Mouse (Mus musculus): ENCODE measurements around the gene Ptf1a. TPM values are rescaled to one million over a fixed set of nuclear protein-coding genes. Genes with fewer than 3 reads are reported as not detected.

The Ptf1a gene
- total and polyA plus RNA-seq, 2 experiments from 2014 or later = not detected

DNA sequence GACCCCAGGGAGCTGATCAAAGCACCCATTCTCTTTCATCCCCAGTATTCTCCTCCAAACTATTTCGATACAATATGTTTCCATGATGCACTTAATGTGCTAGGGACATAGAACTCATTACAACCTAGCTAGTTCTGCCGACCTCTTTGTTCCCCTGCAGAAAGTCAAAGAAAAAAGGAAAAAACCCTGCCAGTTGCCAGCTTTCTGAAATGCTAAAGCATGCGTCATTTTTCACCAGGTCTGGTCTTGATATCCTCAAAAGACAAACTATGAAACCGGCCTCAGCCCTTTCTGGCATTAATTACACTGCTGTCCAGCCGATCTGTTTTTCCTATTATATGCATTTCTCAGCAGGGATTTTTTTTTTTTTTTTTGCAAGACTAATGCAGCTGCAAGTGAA lies 9.8 kb downstream of the Ptf1a start:
- ATAC-seq (ENCODE audit: insufficient read depth, low read depth) = no peak
- 12% methylated on average over 5 of the region's 5 CpGs for WGBS

DNA sequence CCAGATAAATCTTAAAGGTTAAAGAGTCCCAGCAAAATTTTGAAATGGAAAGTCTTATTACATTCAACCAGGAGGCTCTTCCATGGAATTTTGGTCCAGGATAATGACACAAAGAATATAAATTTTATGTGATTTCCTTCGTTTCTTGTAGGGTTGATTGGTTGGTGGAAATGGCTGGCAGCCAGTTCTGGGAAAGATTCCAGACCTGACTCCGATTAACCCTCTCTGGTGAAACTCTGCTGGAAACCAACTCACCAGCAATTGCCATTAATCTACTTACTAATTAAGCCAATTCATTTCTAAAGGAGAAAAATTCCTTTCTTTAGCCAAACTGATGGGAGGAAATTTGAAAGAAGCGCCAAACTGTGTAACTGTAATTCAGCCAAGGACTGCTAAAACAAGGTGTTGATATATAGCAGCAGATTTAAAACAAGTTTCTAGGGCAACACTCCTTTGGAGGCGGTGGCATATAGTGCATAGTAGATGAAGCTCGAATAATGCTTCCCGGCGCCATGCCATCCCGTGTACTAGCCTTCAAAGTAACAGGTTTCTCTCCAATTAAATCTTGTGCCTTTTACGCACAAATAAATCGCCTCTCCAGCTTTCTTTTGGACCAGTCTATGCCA lies 10.5 kb downstream of the Ptf1a start:
- Histone ChIP-seq H3K9ac (replicated peaks; ENCODE audit: low read depth, low read length) (no peak overlapping the region), H3K27me3 (ENCODE audit: control insufficient read depth, insufficient read depth, low read length) (peaks cover 70% of the 10 kb centered on the region), H3K36me3 (replicated peaks; ENCODE audit: control insufficient read depth, insufficient read depth, low read length) (no peaks in the 10 kb centered on the region), H3K4me3 (ENCODE audit: low read depth, low read length) (no peak overlapping the region), H3K9me3 (replicated peaks; ENCODE audit: control insufficient read depth, low read length) (no peaks in the 10 kb centered on the region), H3K4me1 (ENCODE audit: control insufficient read depth, insufficient read depth) (no peaks in the 10 kb centered on the region), H3K27ac (ENCODE audit: low read depth) (no peak overlapping the region), H3K4me2 (ENCODE audit: low read depth, low read length) (no peak overlapping the region)
- ATAC-seq (ENCODE audit: insufficient read depth, low read depth) (no peak), DNase-seq (ENCODE audit: low spot score) (no peak)
- TF ChIP-seq EP300 (IDR thresholded peaks at IDR 0.05; ENCODE audit: low read depth) (no peak), CTCF (IDR thresholded peaks at IDR 0.05; ENCODE audit: low read depth) (no peak)
- WGBS = 17% methylated on average over 10 of the region's 10 CpGs

More for the DNA sequence above, 9.8 kb downstream of the Ptf1a start:
- Histone ChIP-seq H3K27me3 (ENCODE audit: control insufficient read depth, insufficient read depth, low read length) (peaks cover 77% of the 10 kb centered on the region), H3K4me1 (ENCODE audit: control insufficient read depth, insufficient read depth) (no peaks in the 10 kb centered on the region), H3K4me3 (ENCODE audit: low read depth, low read length) (no peak overlapping the region), H3K4me2 (ENCODE audit: low read depth, low read length) (no peak overlapping the region), H3K27ac (ENCODE audit: low read depth) (no peak overlapping the region), H3K9ac (replicated peaks; ENCODE audit: low read depth, low read length) (no peak overlapping the region), H3K9me3 (replicated peaks; ENCODE audit: control insufficient read depth, low read length) (no peaks in the 10 kb centered on the region), H3K36me3 (replicated peaks; ENCODE audit: control insufficient read depth, insufficient read depth, low read length) (no peaks in the 10 kb centered on the region)
- no peak for DNase-seq (ENCODE audit: low spot score)
- TF ChIP-seq EP300 (IDR thresholded peaks at IDR 0.05; ENCODE audit: low read depth) (no peak), CTCF (IDR thresholded peaks at IDR 0.05; ENCODE audit: low read depth) (no peak)

DNA sequence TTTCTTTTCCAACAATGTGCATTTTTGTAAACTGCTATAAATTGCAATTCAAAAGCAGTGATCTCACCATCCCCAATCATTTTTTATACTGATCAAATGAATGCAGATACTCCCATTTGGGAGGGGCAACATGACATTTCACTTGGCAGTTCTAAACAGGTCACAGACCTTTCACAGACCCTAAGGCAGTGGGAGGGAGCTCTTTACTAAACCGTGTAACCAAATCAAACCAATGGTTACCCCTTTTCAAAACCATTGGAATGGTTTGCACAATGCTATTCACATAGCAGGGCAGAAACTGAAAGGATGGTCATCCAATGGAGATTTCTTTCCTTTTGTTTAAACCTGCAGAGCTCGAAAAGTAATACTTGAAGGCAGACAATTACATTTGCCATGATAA lies 13.3 kb downstream of the Ptf1a start:
- Histone ChIP-seq H3K4me1 (ENCODE audit: control insufficient read depth, insufficient read depth) (no peaks in the 10 kb centered on the region), H3K27me3 (ENCODE audit: control insufficient read depth, insufficient read depth, low read length) (peaks cover 42% of the 10 kb centered on the region)

DNA sequence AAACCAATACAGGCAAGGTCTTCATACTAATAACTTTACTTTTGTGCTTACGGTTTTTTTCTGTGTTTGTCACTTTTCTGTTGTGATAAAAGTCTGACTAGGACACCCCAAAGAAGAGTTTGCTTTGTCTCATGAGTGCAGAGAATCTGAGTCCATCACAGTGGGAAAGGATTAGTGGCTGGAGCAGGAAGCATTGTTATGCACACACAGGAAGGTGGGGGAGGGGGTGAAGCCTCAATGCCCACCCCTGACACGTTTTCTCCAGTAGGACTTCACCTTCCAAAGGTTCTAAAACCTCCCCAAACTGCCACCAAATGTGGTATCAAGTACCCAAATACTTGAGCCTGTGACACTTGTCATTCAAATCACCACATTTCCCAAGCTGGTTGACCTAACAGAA lies 16.5 kb downstream of the Ptf1a start:
- ATAC-seq (ENCODE audit: insufficient read depth, low read depth) (no peak), DNase-seq (ENCODE audit: low spot score) (no peak)
- Histone ChIP-seq H3K27ac (ENCODE audit: low read depth) (no peak overlapping the region), H3K4me1 (ENCODE audit: control insufficient read depth, insufficient read depth) (no peaks in the 10 kb centered on the region), H3K9ac (replicated peaks; ENCODE audit: low read depth, low read length) (no peak overlapping the region), H3K9me3 (replicated peaks; ENCODE audit: control insufficient read depth, low read length) (no peaks in the 10 kb centered on the region), H3K4me3 (ENCODE audit: low read depth, low read length) (no peak overlapping the region), H3K4me2 (ENCODE audit: low read depth, low read length) (no peak overlapping the region), H3K27me3 (ENCODE audit: control insufficient read depth, insufficient read depth, low read length) (peaks cover 11% of the 10 kb centered on the region), H3K36me3 (replicated peaks; ENCODE audit: control insufficient read depth, insufficient read depth, low read length) (no peaks in the 10 kb centered on the region)
- WGBS = 25% methylated on average over 2 of the region's 2 CpGs
- TF ChIP-seq EP300 (IDR thresholded peaks at IDR 0.05; ENCODE audit: low read depth) (no peak), CTCF (IDR thresholded peaks at IDR 0.05; ENCODE audit: low read depth) (no peak)

More for the DNA sequence above, 13.3 kb downstream of the Ptf1a start:
- Histone ChIP-seq H3K4me3 (ENCODE audit: low read depth, low read length) (no peak overlapping the region), H3K36me3 (replicated peaks; ENCODE audit: control insufficient read depth, insufficient read depth, low read length) (no peaks in the 10 kb centered on the region), H3K9ac (replicated peaks; ENCODE audit: low read depth, low read length) (no peak overlapping the region), H3K9me3 (replicated peaks; ENCODE audit: control insufficient read depth, low read length) (no peaks in the 10 kb centered on the region), H3K4me2 (ENCODE audit: low read depth, low read length) (no peak overlapping the region), H3K27ac (ENCODE audit: low read depth) (no peak overlapping the region)
- TF ChIP-seq EP300 (IDR thresholded peaks at IDR 0.05; ENCODE audit: low read depth) (no peak), CTCF (IDR thresholded peaks at IDR 0.05; ENCODE audit: low read depth) (no peak)
- DNase-seq (ENCODE audit: low spot score) (no peak), ATAC-seq (ENCODE audit: insufficient read depth, low read depth) (no peak)
- 39% methylated on average over 2 of the region's 2 CpGs for WGBS

DNA sequence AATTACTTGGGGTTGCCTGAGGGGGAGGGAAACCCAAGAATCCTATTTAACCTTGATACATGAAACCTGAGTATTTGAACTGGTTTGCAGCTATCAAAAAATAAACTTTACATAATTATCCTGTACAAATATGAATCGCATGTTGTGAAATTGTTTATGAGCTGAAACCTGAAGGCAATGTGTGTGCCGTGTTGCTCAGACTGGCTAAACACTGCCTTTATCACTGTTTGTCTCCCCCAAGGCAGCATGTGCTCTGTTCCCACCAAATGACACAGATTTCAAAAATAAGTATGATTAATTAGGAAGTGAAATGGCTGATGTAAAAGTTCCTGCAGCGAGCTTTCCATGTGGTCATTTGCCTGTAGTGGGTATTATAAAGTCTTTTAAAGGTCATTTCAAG lies 44.8 kb downstream of the Ptf1a start:
- ATAC-seq (ENCODE audit: insufficient read depth, low read depth) = no peak
- H3K27ac ChIP-seq (ENCODE audit: low read depth) = no peak overlapping the region
- no peak overlapping the region for H3K4me2 ChIP-seq (ENCODE audit: low read depth, low read length)
- H3K9ac ChIP-seq (replicated peaks; ENCODE audit: low read depth, low read length) = no peak overlapping the region
- no peak for TF ChIP-seq CTCF (IDR thresholded peaks at IDR 0.05; ENCODE audit: low read depth)
- no peak for TF ChIP-seq EP300 (IDR thresholded peaks at IDR 0.05; ENCODE audit: low read depth)
- no peaks in the 10 kb centered on the region for H3K27me3 ChIP-seq (ENCODE audit: control insufficient read depth, insufficient read depth, low read length)
- 72% methylated on average over 3 of the region's 3 CpGs for WGBS
- H3K36me3 ChIP-seq (replicated peaks; ENCODE audit: control insufficient read depth, insufficient read depth, low read length) = no peaks in the 10 kb centered on the region
- no peak overlapping the region for H3K4me3 ChIP-seq (ENCODE audit: low read depth, low read length)
- no peaks in the 10 kb centered on the region for H3K4me1 ChIP-seq (ENCODE audit: control insufficient read depth, insufficient read depth)
- H3K9me3 ChIP-seq (replicated peaks; ENCODE audit: control insufficient read depth, low read length) = no peaks in the 10 kb centered on the region
- no peak for DNase-seq (ENCODE audit: low spot score)

Other genes starting within 250 kb of the Ptf1a start
- gene Armc3, start 246.4 kb upstream of the Ptf1a start, total RNA-seq (2014; rRNA removed; ENCODE audit: low replicate concordance) = not detected in 2 replicates
- gene Armc3, start 246.4 kb upstream of the Ptf1a start, polyA plus RNA-seq (2015; fragmentation: Nextera tagmentation; extraction: Ambion mirVana) = 0.07 and 0.19 TPM in 2 replicates
- 26.6 and 62.1 TPM in 2 replicates for gene Msrb2, start 74.2 kb upstream of the Ptf1a start, total RNA-seq (2014; rRNA removed; ENCODE audit: low replicate concordance)
- 62.1 and 62.3 TPM in 2 replicates for gene Msrb2, start 74.2 kb upstream of the Ptf1a start, polyA plus RNA-seq (2015; fragmentation: Nextera tagmentation; extraction: Ambion mirVana)
- gene 4921504E06Rik, start 108.3 kb downstream of the Ptf1a start, total RNA-seq (2014; rRNA removed; ENCODE audit: low replicate concordance) = not detected in 2 replicates
- 0.07 TPM in 1 of 2 replicates, not detected in the other for gene 4921504E06Rik, start 108.3 kb downstream of the Ptf1a start, polyA plus RNA-seq (2015; fragmentation: Nextera tagmentation; extraction: Ambion mirVana)
- 10.6 and 38.4 TPM in 2 replicates for gene Otud1, start 212.1 kb downstream of the Ptf1a start, total RNA-seq (2014; rRNA removed; ENCODE audit: low replicate concordance)
- 4.4 and 5.6 TPM in 2 replicates for gene Otud1, start 212.1 kb downstream of the Ptf1a start, polyA plus RNA-seq (2015; fragmentation: Nextera tagmentation; extraction: Ambion mirVana)